Mouse (Mus musculus) myocyte (in vitro differentiated cells): ENCODE data around the gene Dtx2. TPM values are rescaled to one million over a fixed set of nuclear protein-coding genes. Genes with fewer than 3 reads are reported as not detected.
A peak's percentile ranks its signal among the peaks of the same experiment; 100 is the strongest.

ENCODE experiments used
- H3K27me3 ChIP-seq: one replicate; pipeline ENCODE4 v1.6.1; 2011; ENCODE audit not compliant: control insufficient read depth, insufficient read depth, insufficient read length
- H3K36me3 ChIP-seq: one replicate; pipeline ENCODE4 v1.6.1; 2011; ENCODE audit not compliant: control insufficient read depth, insufficient read depth
- H3K4me2 ChIP-seq: one replicate; pipeline ENCODE4 v1.6.1; 2011; ENCODE audit warnings: low read depth, control low read depth
- H3K4me3 ChIP-seq: one replicate; pipeline ENCODE4 v1.5.1; 2011; ENCODE audit warnings: mild to moderate bottlenecking, control low read depth, moderate library complexity
- H3K79me2 ChIP-seq: one replicate; pipeline ENCODE4 v1.6.1; 2011; ENCODE audit not compliant: control insufficient read depth, insufficient read depth
- H3ac ChIP-seq: one replicate; pipeline ENCODE4 v1.6.1; 2011; ENCODE audit not compliant: control insufficient read depth, insufficient read length
- CEBPB ChIP-seq: IDR thresholded peaks from 2 replicates; pipeline ENCODE4 v1.6.1; 2011; ENCODE audit warnings: mild to moderate bottlenecking, moderate library complexity; ENCODE audit not compliant: poor library complexity, insufficient read depth, severe bottlenecking
- E2F4 ChIP-seq: IDR thresholded peaks from one replicate; pipeline ENCODE4 v1.6.1; 2011; ENCODE audit warnings: mild to moderate bottlenecking, control low read depth, moderate library complexity; ENCODE audit not compliant: insufficient read depth
- MAX ChIP-seq: IDR thresholded peaks from one replicate; pipeline ENCODE4 v1.6.1; 2011; ENCODE audit warnings: low read depth, mild to moderate bottlenecking, control low read depth
- MYOD1 ChIP-seq, 3 experiments: IDR thresholded peaks; one replicate each; pipeline ENCODE4 v1.6.1; 2011; ENCODE audit warnings: control low read depth in 2 of 3, low read depth in 2 of 3, mild to moderate bottlenecking in 2 of 3, moderate library complexity in 1 of 3; ENCODE audit not compliant: insufficient read length in 2 of 3, control insufficient read depth in 1 of 3
- MYOG ChIP-seq, 3 experiments: IDR thresholded peaks; one replicate each; pipeline ENCODE4 v1.6.1; 2011; ENCODE audit warnings: control low read depth in 2 of 3, low read depth in 2 of 3, mild to moderate bottlenecking in 2 of 3; ENCODE audit not compliant: insufficient read length in 2 of 3, control insufficient read depth in 1 of 3, insufficient read depth in 1 of 3
- POLR2A ChIP-seq: IDR thresholded peaks from one replicate; pipeline ENCODE4 v1.6.1; 2011; ENCODE audit warnings: low read depth, mild to moderate bottlenecking, control low read depth, moderate library complexity; ENCODE audit not compliant: insufficient read length
- POLR2AphosphoS2 ChIP-seq: IDR thresholded peaks from one replicate; pipeline ENCODE4 v1.6.1; 2011; ENCODE audit warnings: low read depth, control low read depth; ENCODE audit not compliant: insufficient read length
- REST ChIP-seq: IDR thresholded peaks from one replicate; pipeline ENCODE4 v1.6.1; 2011; ENCODE audit warnings: mild to moderate bottlenecking, control low read depth, moderate library complexity; ENCODE audit not compliant: insufficient read depth, insufficient read length
- SRF ChIP-seq: IDR thresholded peaks from one replicate; pipeline ENCODE4 v1.6.1; 2011; ENCODE audit warnings: low read depth; ENCODE audit not compliant: control insufficient read depth, insufficient read length
- TCF12 ChIP-seq: IDR thresholded peaks from one replicate; pipeline ENCODE4 v1.6.1; 2011; ENCODE audit warnings: mild to moderate bottlenecking, control low read depth; ENCODE audit not compliant: poor library complexity, insufficient read depth, severe bottlenecking
- TCF3 ChIP-seq: IDR thresholded peaks from one replicate; pipeline ENCODE4 v1.6.1; 2011; ENCODE audit warnings: low read depth, control low read depth; ENCODE audit not compliant: insufficient read length
- USF1 ChIP-seq: IDR thresholded peaks from one replicate; pipeline ENCODE4 v1.6.1; 2011; ENCODE audit warnings: low read depth, mild to moderate bottlenecking, control low read depth, moderate library complexity
- polyA plus RNA-seq: library from polyadenylated mRNA; unstranded; fragments of >200 nt; fragmentation: generic; extraction: Trizol; gene quantifications from one replicate; pipeline ENCODE4 v1.2.1, GENCODE M21; 2012; ENCODE audit warnings: missing spikeins

Gene Dtx2
- polyA plus RNA-seq, 1 experiment = 18.3 TPM

GRCm38 (mm10) chr5:135965501-135965930 lies 29.1 kb upstream of the Dtx2 start:
- H3K4me2 ChIP-seq = no peak overlapping the region
- no peaks in the 10 kb centered on the region for H3K27me3 ChIP-seq
- TF ChIP-seq CEBPB = no peak
- no peak for TF ChIP-seq SRF
- TF ChIP-seq TCF3 = no peak
- TF ChIP-seq MYOD1 (IDR thresholded peaks at IDR 0.05; ENCODE audit: control insufficient read depth in 1 of 3, insufficient read length in 2 of 3, low read depth in 2 of 3) = no peak
- no peak for TF ChIP-seq POLR2AphosphoS2
- H3K79me2 ChIP-seq = peaks cover 9% of the 10 kb centered on the region
- H3K4me3 ChIP-seq = no peak overlapping the region
- no peak overlapping the region for H3ac ChIP-seq
- no peaks in the 10 kb centered on the region for H3K36me3 ChIP-seq

DNA sequence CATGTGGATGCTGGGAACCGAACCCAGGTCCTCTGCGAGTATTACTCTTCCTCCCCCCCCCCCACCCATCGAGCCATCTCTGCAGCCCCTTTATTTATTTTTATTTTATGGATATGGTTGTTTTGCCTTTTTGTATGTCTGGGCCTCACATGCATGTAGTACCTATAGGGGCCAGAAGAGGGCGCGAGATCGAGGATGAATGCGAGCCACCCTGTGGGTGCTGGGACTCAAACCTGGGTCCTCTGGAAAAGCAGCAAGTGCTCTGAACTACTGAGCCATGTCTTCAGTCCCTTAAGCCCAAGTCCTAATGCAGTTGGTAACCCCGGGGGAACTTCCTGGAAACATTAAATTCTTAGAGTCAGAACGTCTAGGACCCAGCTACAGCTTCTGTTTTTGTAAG lies 27.7 kb upstream of the Dtx2 start:
- TF ChIP-seq MAX (no peak), POLR2A (no peak), TCF3 (no peak), MYOG (IDR thresholded peaks at IDR 0.05; ENCODE audit: control insufficient read depth in 1 of 3, insufficient read depth in 1 of 3, insufficient read length in 2 of 3, low read depth in 2 of 3) (no peak), CEBPB (no peak), POLR2AphosphoS2 (no peak), TCF12 (no peak), E2F4 (no peak), MYOD1 (IDR thresholded peaks at IDR 0.05; ENCODE audit: control insufficient read depth in 1 of 3, insufficient read length in 2 of 3, low read depth in 2 of 3) (no peak), SRF (no peak), USF1 (no peak), REST (no peak)
- H3K4me3 ChIP-seq = no peak overlapping the region
- no peak overlapping the region for H3K4me2 ChIP-seq
- H3K36me3 ChIP-seq = no peaks in the 10 kb centered on the region
- H3K27me3 ChIP-seq = no peaks in the 10 kb centered on the region
- H3ac ChIP-seq = no peak overlapping the region
- H3K79me2 ChIP-seq = no peaks in the 10 kb centered on the region

DNA sequence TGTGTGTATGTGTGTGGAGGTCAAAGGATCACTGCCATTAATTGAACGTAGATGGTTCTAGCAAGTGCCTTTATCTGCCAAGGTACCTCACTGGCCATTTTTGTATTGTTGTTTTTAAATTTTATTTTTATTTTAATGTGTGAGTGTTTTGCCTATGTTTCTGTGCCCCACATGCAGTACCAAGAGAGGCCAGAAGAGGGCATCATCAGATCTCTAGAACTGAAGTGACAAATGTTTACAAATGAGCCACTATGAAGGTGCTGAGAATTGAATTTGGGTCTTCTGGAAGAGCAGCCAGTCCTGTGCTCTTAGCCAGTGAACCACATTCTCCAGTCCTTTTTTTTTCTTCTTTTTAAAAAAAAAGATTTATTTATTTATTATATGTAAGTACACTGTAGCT lies 25.8 kb upstream of the Dtx2 start:
- Histone ChIP-seq H3K4me3 (no peak overlapping the region), H3K27me3 (no peaks in the 10 kb centered on the region), H3K4me2 (no peak overlapping the region), H3K36me3 (no peaks in the 10 kb centered on the region), H3K79me2 (no peaks in the 10 kb centered on the region), H3ac (no peak overlapping the region)
- TF ChIP-seq SRF (no peak), E2F4 (no peak), TCF3 (no peak), POLR2A (no peak), MYOD1 (IDR thresholded peaks at IDR 0.05; ENCODE audit: control insufficient read depth in 1 of 3, insufficient read length in 2 of 3, low read depth in 2 of 3) (no peak), REST (no peak), POLR2AphosphoS2 (no peak), MYOG (IDR thresholded peaks at IDR 0.05; ENCODE audit: control insufficient read depth in 1 of 3, insufficient read depth in 1 of 3, insufficient read length in 2 of 3, low read depth in 2 of 3) (no peak), TCF12 (no peak), MAX (no peak), CEBPB (no peak), USF1 (no peak)

GRCm38 (mm10) chr5:135970247-135970646 lies 24.4 kb upstream of the Dtx2 start:
- H3K4me3 ChIP-seq = no peak overlapping the region
- H3K79me2 ChIP-seq = no peaks in the 10 kb centered on the region
- H3ac ChIP-seq = no peak overlapping the region
- H3K36me3 ChIP-seq = no peaks in the 10 kb centered on the region
- H3K27me3 ChIP-seq = no peaks in the 10 kb centered on the region
- no peak overlapping the region for H3K4me2 ChIP-seq
- TF ChIP-seq TCF3 (peak; percentile 32), POLR2A (no peak), E2F4 (no peak), MYOG (IDR thresholded peaks at IDR 0.05; ENCODE audit: control insufficient read depth in 1 of 3, insufficient read depth in 1 of 3, insufficient read length in 2 of 3, low read depth in 2 of 3) (peak; percentile 24 to 68 (median 43)), POLR2AphosphoS2 (no peak), SRF (no peak), TCF12 (peak; percentile 28), MYOD1 (IDR thresholded peaks at IDR 0.05; ENCODE audit: control insufficient read depth in 1 of 3, insufficient read length in 2 of 3, low read depth in 2 of 3) (peak; percentile 50 to 92 (median 82)), REST (no peak)

DNA sequence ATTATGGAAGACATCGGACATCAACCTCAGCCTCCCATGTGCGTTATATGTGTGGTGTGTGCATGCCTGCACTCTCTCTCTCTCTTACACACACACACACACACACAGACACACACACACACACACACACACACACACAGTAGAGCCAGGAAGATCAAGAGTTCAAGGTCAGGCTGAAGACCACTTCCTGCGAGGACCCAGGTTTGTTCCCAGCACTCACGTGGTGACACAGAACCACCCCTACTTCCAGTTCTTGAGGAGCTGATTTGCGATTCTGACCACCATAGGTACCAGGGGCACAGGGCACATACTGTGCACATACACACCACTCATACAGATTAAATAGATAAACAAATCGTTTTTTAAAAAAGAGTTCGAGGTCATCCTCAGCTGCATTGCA lies 22.7 kb upstream of the Dtx2 start:
- no peaks in the 10 kb centered on the region for H3K27me3 ChIP-seq
- H3K4me2 ChIP-seq = no peak overlapping the region
- no peaks in the 10 kb centered on the region for H3K79me2 ChIP-seq
- H3K4me3 ChIP-seq = no peak overlapping the region
- H3K36me3 ChIP-seq = no peaks in the 10 kb centered on the region
- TF ChIP-seq REST (no peak), POLR2AphosphoS2 (no peak), MYOD1 (IDR thresholded peaks at IDR 0.05; ENCODE audit: control insufficient read depth in 1 of 3, insufficient read length in 2 of 3, low read depth in 2 of 3) (no peak), TCF12 (no peak), TCF3 (no peak), E2F4 (no peak), USF1 (no peak), CEBPB (no peak), SRF (no peak), MAX (no peak), POLR2A (no peak), MYOG (IDR thresholded peaks at IDR 0.05; ENCODE audit: control insufficient read depth in 1 of 3, insufficient read depth in 1 of 3, insufficient read length in 2 of 3, low read depth in 2 of 3) (no peak)
- no peak overlapping the region for H3ac ChIP-seq
